Mouse (Mus musculus): Measurements from ENCODE around the gene Uox.

Gene Uox

DNA sequence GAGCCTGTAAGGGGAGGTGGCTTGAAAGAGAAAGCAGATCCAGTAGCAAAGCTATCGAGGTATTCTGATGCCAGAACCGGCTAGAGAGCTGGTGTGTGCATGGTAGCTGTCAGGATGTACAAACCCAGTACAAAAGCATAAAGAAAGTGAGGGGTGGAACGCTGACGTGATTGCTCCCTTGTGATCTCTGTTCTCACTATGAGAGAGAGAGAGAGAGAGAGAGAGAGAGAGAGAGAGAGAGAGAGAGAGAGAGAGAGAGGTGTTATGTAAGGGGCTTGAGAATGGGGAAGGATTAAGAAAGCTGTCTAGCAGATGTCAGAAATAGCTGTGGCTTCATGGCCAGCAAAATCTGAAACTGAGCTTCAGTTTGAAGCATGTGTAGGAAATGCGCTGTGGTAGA is 13.7 kb downstream of the Uox start:
- DNase-seq (ENCODE audit: low spot score in 2 of 2) = no peak

- DNase-seq (ENCODE audit: low spot score in 2 of 2) = no peak
Observed at GRCm38 (mm10) chr3:146586616-146587015, 16.4 kb downstream of the Uox start.

DNA sequence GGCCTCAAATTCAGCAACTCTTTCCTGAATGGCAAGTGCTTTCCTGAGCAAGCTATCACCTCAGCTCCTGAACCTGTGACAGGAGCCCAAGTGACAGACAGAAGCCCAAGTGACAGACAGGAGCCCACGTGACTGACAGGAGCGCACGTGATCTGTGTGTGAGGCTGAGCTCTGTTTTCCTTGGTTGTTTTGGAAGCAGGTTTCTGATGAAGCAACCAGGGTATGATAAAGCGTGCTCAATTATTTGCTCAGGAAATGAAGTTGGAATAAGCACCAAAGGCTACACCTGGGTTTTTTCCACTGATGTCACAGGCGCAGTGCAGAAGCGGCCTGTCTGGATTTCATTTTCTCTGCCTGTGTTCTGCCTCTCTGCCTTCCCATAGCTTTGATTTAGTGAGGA is 19.3 kb downstream of the Uox start:
- no peak for DNase-seq (ENCODE audit: low spot score in 2 of 2)

DNA sequence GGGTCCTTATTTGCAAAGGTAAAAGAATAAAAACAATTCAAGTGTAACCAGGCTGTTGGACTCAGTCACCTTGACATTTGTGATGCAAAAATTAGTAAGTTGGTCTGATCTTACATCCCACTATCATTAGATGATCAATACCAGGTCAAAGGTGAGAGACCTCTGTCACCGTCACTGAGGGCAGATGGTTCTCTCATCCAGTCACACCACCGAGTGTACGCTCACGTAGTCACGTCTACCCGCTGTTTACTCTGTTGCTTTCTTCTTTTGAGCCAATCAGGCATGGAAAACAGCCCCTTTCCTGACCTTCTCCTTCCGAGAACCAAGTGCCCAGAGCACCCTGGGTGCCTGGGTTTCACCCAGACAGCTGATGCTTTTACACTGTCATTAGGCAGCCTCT is 20.9 kb downstream of the Uox start:
- DNase-seq (ENCODE audit: low spot score in 2 of 2) = no peak

- DNase-seq (ENCODE audit: low spot score in 2 of 2) = no peak
Observed at GRCm38 (mm10) chr3:146591601-146592000, 21.4 kb downstream of the Uox start.

GRCm38 (mm10) chr3:146595440-146595839 is 25.2 kb downstream of the Uox start:
- DNase-seq (ENCODE audit: low spot score in 2 of 2) = no peak

DNA sequence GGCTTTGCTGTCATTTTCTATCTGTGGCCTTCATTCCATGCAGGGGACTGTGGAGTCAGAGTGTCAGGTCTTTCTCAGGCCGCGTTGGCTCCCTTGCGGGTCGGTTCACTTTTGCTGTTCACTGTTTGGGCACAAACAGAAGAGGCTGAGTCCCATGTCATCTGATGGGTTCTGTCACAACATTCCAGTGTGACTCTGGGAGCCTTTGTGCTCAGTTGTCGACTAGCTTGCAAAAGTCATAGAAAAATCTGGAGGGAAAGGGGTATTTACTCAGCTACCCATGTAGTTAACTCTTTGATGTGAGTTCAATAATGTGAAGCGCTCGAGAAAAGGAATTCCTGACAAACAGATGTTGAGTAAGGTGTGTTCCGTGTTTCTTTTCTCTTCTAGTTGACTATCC is 26.2 kb downstream of the Uox start:
- DNase-seq (ENCODE audit: low spot score in 2 of 2) = no peak

DNA sequence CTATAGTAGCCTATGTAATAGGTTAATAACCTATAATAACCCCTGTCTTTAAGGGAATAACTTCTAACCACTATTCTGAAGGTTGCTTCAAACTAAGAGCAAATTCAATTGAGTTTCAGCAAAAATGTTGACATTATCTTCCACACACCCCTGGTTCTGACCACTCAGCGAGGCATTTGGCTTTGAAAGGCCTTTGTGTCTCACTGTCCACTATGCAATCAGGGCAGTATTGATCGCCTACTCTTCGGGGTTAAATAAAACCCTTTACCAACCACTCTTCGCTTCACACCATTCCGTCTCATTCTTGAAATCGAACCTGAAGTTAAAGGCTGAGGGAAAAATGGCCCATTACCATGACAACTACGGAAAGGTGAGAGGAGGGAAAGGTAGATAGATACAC is 26.6 kb downstream of the Uox start:
- no peak for DNase-seq (ENCODE audit: low spot score in 2 of 2)

- no peak for DNase-seq (ENCODE audit: low spot score in 2 of 2)
Observed at GRCm38 (mm10) chr3:146598411-146598810, 28.2 kb downstream of the Uox start.

GRCm38 (mm10) chr3:146599198-146599900 is 29.1 kb downstream of the Uox start:
- no peak for DNase-seq (ENCODE audit: low spot score in 2 of 2)

DNA sequence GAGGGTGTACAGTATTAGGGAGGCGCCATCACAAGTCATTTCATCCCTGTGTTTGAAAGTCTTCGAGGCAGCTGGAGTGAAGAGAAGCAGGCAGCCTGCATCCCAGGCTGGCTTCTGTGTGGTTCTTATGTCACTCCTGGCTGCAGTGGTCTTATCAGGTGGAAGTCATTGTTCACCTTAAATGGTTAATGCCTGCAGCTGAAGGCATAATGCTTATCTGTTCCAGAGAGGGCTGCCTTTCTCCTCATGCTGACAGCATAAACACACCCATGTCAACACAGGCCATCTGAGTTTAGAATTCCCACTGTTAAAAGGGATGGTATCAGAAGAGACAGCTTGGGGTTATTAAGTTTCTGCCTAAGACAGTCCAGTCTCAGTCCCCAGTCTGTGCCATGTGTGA is 31.0 kb downstream of the Uox start:
- no peak for DNase-seq (ENCODE audit: low spot score in 2 of 2)

GRCm38 (mm10) chr3:146602531-146602930 is 32.3 kb downstream of the Uox start:
- no peak for DNase-seq (ENCODE audit: low spot score in 2 of 2)

DNA sequence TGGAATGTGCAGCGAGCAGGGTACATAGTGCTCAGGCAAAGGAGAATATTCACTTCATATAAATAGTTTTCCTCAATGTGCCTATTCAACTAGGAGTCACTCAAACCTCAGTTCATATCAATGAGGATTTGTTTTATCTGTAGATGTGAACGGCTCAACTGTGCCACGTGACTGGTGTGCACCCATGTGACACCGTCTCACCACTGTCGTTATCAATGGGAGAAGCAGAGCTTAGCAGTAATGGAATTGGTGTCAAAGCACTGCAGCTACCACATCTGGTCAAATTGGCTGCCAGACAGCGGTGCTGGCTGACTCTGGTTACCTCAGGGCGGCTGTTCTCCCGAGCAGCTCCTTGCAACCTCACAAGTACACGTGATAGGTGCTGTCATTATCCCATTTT is 34.4 kb downstream of the Uox start:
- no peak for DNase-seq (ENCODE audit: low spot score in 2 of 2)

- no peak for DNase-seq (ENCODE audit: low spot score in 2 of 2)
Observed at GRCm38 (mm10) chr3:146607368-146607767, 37.1 kb downstream of the Uox start.

- DNase-seq (ENCODE audit: low spot score in 2 of 2) = no peak
Observed at GRCm38 (mm10) chr3:146610322-146610721, 40.1 kb downstream of the Uox start.

DNA sequence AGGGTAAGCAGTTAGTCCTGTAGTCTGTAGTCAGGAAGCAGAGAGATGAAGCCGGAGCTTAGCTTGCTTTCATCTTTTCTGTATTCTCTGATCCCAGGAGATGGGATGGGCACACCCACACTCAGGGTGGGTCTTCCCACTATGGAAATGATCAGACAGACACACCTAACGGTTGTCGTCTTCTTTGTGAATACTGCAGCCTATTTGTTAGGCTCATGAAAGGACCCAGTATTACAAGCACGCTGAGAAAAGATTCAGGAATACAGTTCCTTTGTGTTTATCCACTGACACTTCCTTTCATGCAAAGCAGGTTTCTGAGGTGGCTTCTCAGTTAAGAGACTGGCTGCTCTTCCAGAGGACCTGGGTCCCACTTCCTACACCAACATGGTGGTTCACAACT is 41.0 kb downstream of the Uox start:
- DNase-seq (ENCODE audit: low spot score in 2 of 2) = no peak

DNA sequence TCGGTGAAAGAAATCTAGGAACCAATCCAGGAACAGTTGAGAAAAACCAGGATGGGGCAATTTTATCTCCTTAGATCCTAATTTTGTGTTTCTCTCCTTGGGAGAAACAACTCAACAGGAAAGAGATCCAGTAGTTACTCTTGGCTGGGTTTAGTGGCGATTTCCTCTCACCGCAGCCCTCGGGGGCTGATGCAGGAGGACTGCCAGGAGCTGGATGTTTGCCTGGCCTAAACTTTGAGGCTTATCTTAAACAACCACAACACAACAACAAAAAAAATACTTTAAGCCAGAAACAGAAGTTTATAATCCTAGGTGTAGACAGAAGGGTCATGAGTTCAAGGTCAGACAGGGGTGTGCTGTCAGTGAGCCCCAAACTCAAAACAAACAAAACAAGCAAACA is 41.6 kb downstream of the Uox start:
- no peak for DNase-seq (ENCODE audit: low spot score in 2 of 2)

GRCm38 (mm10) chr3:146615496-146615895 is 45.3 kb downstream of the Uox start, which contains the start of gene Dnase2b:
Gene Dnase2b (minus strand): TSS chr3:146615596.
- no peak for DNase-seq (ENCODE audit: low spot score in 2 of 2)

DNA sequence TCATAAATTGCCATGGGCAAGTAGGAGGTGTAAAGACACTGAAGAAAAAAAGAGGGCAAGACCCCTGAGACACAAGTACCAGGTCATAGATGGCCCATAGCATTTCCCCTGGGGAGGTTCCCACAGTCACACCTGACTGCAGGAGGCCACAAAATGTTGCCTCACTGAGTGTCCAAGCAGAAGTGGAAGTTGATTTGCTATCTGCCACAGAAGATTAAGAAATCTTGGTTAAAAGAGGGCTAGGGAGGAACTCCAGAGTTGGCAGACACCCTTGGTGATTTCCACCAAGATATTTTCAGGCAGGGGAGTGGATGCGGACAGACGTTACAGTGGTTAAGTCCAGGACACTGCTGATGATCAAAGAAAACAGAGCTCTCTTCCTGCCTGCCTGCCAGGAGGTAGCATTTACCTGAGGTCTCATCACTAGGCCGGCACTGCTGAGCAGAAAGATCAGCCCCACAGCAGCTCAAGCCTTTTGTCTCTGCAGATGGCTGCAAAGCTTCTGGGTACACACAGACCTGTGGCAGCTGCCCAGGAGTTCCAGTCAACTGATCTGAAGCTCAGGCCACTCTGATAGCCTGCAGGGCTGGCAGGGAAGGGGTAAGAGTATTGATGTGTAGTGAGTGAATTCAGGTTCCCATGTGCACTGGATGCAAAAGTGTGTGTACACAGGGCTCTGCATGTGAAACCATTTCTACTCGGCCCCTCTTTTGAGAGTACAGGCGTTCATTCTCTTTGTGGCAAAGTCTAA is 46.5 kb downstream of the Uox start:
- DNase-seq (ENCODE audit: low spot score in 2 of 2) = peak in 1 of 2 experiments; percentile 17

GRCm38 (mm10) chr3:146617946-146618345 is 47.7 kb downstream of the Uox start:
- DNase-seq (ENCODE audit: low spot score in 2 of 2) = no peak

DNA sequence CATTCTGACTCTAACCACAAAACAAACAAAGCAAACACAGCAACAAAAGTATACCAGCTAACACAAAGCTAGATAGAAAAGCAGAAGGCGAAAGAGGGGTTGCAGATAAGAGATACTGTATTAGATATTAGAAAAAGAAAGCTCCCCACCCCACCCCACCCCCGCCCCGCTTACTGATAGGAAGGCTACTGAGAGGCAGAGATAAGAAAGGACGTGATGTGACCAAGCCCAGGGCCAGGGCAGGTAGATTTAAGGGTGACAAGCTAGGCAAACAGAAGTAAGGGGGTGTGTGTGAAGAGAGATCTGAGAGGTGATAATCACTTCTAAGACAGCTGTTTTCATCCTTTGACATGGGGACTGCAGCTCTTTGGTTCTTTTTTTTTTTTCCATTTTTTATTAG is 48.1 kb downstream of the Uox start:
- DNase-seq (ENCODE audit: low spot score in 2 of 2) = no peak

- DNase-seq (ENCODE audit: low spot score in 2 of 2) = no peak
Observed at GRCm38 (mm10) chr3:146620101-146620500, 49.9 kb downstream of the Uox start.

- no peak for DNase-seq (ENCODE audit: low spot score in 2 of 2)
Observed at GRCm38 (mm10) chr3:146620555-146621249, 50.5 kb downstream of the Uox start.
